Mouse (Mus musculus): Measurements from ENCODE around the gene Usp37. TPM values are rescaled to one million over a fixed set of nuclear protein-coding genes. Genes with fewer than 3 reads are reported as not detected.

Gene Usp37
- polyA plus RNA-seq, 1 experiment from 2014 or later: 37.2 TPM

GRCm38 (mm10) chr1:74439166-74439876, 104.8 kb downstream of the Usp37 start:
- 89% methylated on average over 19 of the region's 19 CpGs for WGBS
- Histone ChIP-seq H3K4me1 (no peaks in the 10 kb centered on the region), H3K9me3 (no peaks in the 10 kb centered on the region), H3K36me3 (peaks cover 80% of the 10 kb centered on the region), H3K4me3 (no peak overlapping the region), H3K27ac (no peak overlapping the region), H3K27me3 (no peaks in the 10 kb centered on the region), H3K4me2 (replicated peaks) (no peak overlapping the region), H3K9ac (no peak overlapping the region)
- ATAC-seq (ENCODE audit: low FRiP score, low read depth): no peak

GRCm38 (mm10) chr1:74437702-74438427, 106.2 kb downstream of the Usp37 start:
- Histone ChIP-seq H3K9ac (no peak overlapping the region), H3K27ac (no peak overlapping the region), H3K27me3 (no peaks in the 10 kb centered on the region), H3K36me3 (peaks cover 81% of the 10 kb centered on the region), H3K4me2 (replicated peaks) (no peak overlapping the region), H3K4me1 (no peaks in the 10 kb centered on the region), H3K4me3 (no peak overlapping the region), H3K9me3 (no peaks in the 10 kb centered on the region)
- WGBS: 77% methylated on average over 8 of the region's 8 CpGs
- ATAC-seq (ENCODE audit: low FRiP score, low read depth): no peak

- WGBS: 82% methylated on average over 6 of the region's 6 CpGs
- no peak overlapping the region for H3K9ac ChIP-seq
Measured at GRCm38 (mm10) chr1:74435563-74435962, 108.5 kb downstream of the Usp37 start.

GRCm38 (mm10) chr1:74434596-74434995, 109.5 kb downstream of the Usp37 start:
- Histone ChIP-seq H3K9me3 (no peaks in the 10 kb centered on the region), H3K4me1 (no peaks in the 10 kb centered on the region), H3K36me3 (peaks cover 57% of the 10 kb centered on the region), H3K27ac (no peak overlapping the region), H3K27me3 (no peaks in the 10 kb centered on the region), H3K4me2 (replicated peaks) (no peak overlapping the region), H3K9ac (no peak overlapping the region), H3K4me3 (no peak overlapping the region)
- 73% methylated on average over 5 of the region's 5 CpGs for WGBS
- no peak for ATAC-seq (ENCODE audit: low FRiP score, low read depth)

More at GRCm38 (mm10) chr1:74435563-74435962, 108.5 kb downstream of the Usp37 start:
- Histone ChIP-seq H3K4me2 (replicated peaks) (no peak overlapping the region), H3K36me3 (peaks cover 65% of the 10 kb centered on the region), H3K4me3 (no peak overlapping the region), H3K4me1 (no peaks in the 10 kb centered on the region), H3K27me3 (no peaks in the 10 kb centered on the region), H3K27ac (no peak overlapping the region), H3K9me3 (no peaks in the 10 kb centered on the region)
- ATAC-seq (ENCODE audit: low FRiP score, low read depth): no peak

- Histone ChIP-seq H3K4me3 (no peak overlapping the region), H3K4me2 (replicated peaks) (no peak overlapping the region), H3K36me3 (peaks cover 45% of the 10 kb centered on the region), H3K27me3 (no peaks in the 10 kb centered on the region), H3K27ac (no peak overlapping the region), H3K4me1 (no peaks in the 10 kb centered on the region), H3K9me3 (no peaks in the 10 kb centered on the region), H3K9ac (no peak overlapping the region)
- WGBS: 86% methylated on average over 6 of the region's 6 CpGs
- no peak for ATAC-seq (ENCODE audit: low FRiP score, low read depth)
Measured at GRCm38 (mm10) chr1:74433220-74433619, 110.9 kb downstream of the Usp37 start.

GRCm38 (mm10) chr1:74425845-74426244, 118.2 kb downstream of the Usp37 start:
- Histone ChIP-seq H3K4me1 (no peaks in the 10 kb centered on the region), H3K4me2 (replicated peaks) (no peak overlapping the region), H3K36me3 (no peaks in the 10 kb centered on the region), H3K4me3 (no peak overlapping the region), H3K27ac (no peak overlapping the region), H3K27me3 (no peaks in the 10 kb centered on the region), H3K9me3 (no peaks in the 10 kb centered on the region), H3K9ac (no peak overlapping the region)
- WGBS: 71% methylated on average over 7 of the region's 7 CpGs
- ATAC-seq (ENCODE audit: low FRiP score, low read depth): no peak

- 40% methylated on average over 8 of the region's 8 CpGs for WGBS
- no peaks in the 10 kb centered on the region for H3K4me1 ChIP-seq
- H3K9me3 ChIP-seq: no peaks in the 10 kb centered on the region
- H3K4me2 ChIP-seq (replicated peaks): no peak overlapping the region
- no peaks in the 10 kb centered on the region for H3K27me3 ChIP-seq
- no peak overlapping the region for H3K4me3 ChIP-seq
- no peak overlapping the region for H3K9ac ChIP-seq
- no peak for ATAC-seq (ENCODE audit: low FRiP score, low read depth)
- no peak overlapping the region for H3K27ac ChIP-seq
- no peaks in the 10 kb centered on the region for H3K36me3 ChIP-seq
Measured at GRCm38 (mm10) chr1:74423147-74423546, 120.9 kb downstream of the Usp37 start.

GRCm38 (mm10) chr1:74419440-74419794, 124.7 kb downstream of the Usp37 start:
- H3K27ac ChIP-seq: no peak overlapping the region
- H3K27me3 ChIP-seq: no peaks in the 10 kb centered on the region
- WGBS: 61% methylated on average over 9 of the region's 9 CpGs
- H3K36me3 ChIP-seq: no peaks in the 10 kb centered on the region
- 0 out of 2 replicates have a peak, but pooled peaks cover 3% of the 10 kb centered on the region for H3K9me3 ChIP-seq
- H3K4me2 ChIP-seq (replicated peaks): no peak overlapping the region
- no peak overlapping the region for H3K4me3 ChIP-seq
- H3K9ac ChIP-seq: no peak overlapping the region
- H3K4me1 ChIP-seq: no peaks in the 10 kb centered on the region
- ATAC-seq (ENCODE audit: low FRiP score, low read depth): no peak

- Histone ChIP-seq H3K9me3 (0 out of 2 replicates have a peak, but pooled peaks cover 3% of the 10 kb centered on the region), H3K9ac (no peak overlapping the region), H3K4me2 (replicated peaks) (no peak overlapping the region), H3K27me3 (no peaks in the 10 kb centered on the region), H3K27ac (no peak overlapping the region), H3K36me3 (no peaks in the 10 kb centered on the region), H3K4me1 (no peaks in the 10 kb centered on the region), H3K4me3 (no peak overlapping the region)
- 76% methylated on average over 17 of the region's 17 CpGs for WGBS
- no peak for ATAC-seq (ENCODE audit: low FRiP score, low read depth)
Measured at GRCm38 (mm10) chr1:74418747-74419439, 125.2 kb downstream of the Usp37 start.

GRCm38 (mm10) chr1:74415143-74415542, 128.9 kb downstream of the Usp37 start:
- Histone ChIP-seq H3K9ac (no peak overlapping the region), H3K4me2 (replicated peaks) (no peak overlapping the region), H3K27me3 (no peaks in the 10 kb centered on the region), H3K4me3 (no peak overlapping the region), H3K36me3 (no peaks in the 10 kb centered on the region), H3K9me3 (0 out of 2 replicates have a peak, but pooled peaks cover 3% of the 10 kb centered on the region), H3K4me1 (no peaks in the 10 kb centered on the region), H3K27ac (no peak overlapping the region)
- ATAC-seq (ENCODE audit: low FRiP score, low read depth): no peak
- WGBS: 49% methylated on average over 4 of the region's 4 CpGs

GRCm38 (mm10) chr1:74412711-74413110, 131.4 kb downstream of the Usp37 start:
- Histone ChIP-seq H3K4me1 (peaks cover 8% of the 10 kb centered on the region; the same call in 1 of the 2 replicates), H3K27me3 (no peaks in the 10 kb centered on the region), H3K9me3 (0 out of 2 replicates have a peak, but pooled peaks cover 3% of the 10 kb centered on the region), H3K27ac (no peak overlapping the region), H3K4me2 (replicated peaks) (no peak overlapping the region), H3K9ac (no peak overlapping the region), H3K4me3 (no peak overlapping the region), H3K36me3 (no peaks in the 10 kb centered on the region)
- no peak for ATAC-seq (ENCODE audit: low FRiP score, low read depth)
- 81% methylated on average over 8 of the region's 8 CpGs for WGBS

GRCm38 (mm10) chr1:74411753-74412325, 132.2 kb downstream of the Usp37 start:
- ATAC-seq (ENCODE audit: low FRiP score, low read depth): no peak
- Histone ChIP-seq H3K4me1 (peaks cover 8% of the 10 kb centered on the region; the same call in 1 of the 2 replicates), H3K9me3 (0 out of 2 replicates have a peak, but pooled peaks cover 3% of the 10 kb centered on the region)

More at GRCm38 (mm10) chr1:74411753-74412325, 132.2 kb downstream of the Usp37 start:
- H3K4me3 ChIP-seq: no peak overlapping the region
- no peak overlapping the region for H3K9ac ChIP-seq
- no peak overlapping the region for H3K27ac ChIP-seq
- no peaks in the 10 kb centered on the region for H3K27me3 ChIP-seq
- 54% methylated on average over 2 of the region's 2 CpGs for WGBS
- no peak overlapping the region for H3K4me2 ChIP-seq (replicated peaks)
- no peaks in the 10 kb centered on the region for H3K36me3 ChIP-seq
